Mouse (Mus musculus) intestine, postnatal 0 days (tissue): ENCODE data around the gene Cx3cr1. TPM values are rescaled to one million over a fixed set of nuclear protein-coding genes. Genes with fewer than 3 reads are reported as not detected.

ENCODE experiments used
- ATAC-seq: fragments of 200-750 bp; cut with Nextera tagmentation; 2 replicates; pipeline ENCODE4 v1.8.0; 2017; ENCODE audit warnings: mild to moderate bottlenecking, moderate TSS enrichment, moderate library complexity
- H3K27ac ChIP-seq: fragments of 300-500 bp; sonication (generic); 2 replicates; pipeline ENCODE4 v1.5.1; 2014; ENCODE audit warnings: mild to moderate bottlenecking, low read depth, low read length, moderate library complexity
- H3K27me3 ChIP-seq: fragments of 300-500 bp; sonication (generic); replicated peaks from 2 replicates; pipeline ENCODE4 v1.6.1; 2014; ENCODE audit warnings: low read length, mixed read lengths; ENCODE audit not compliant: control insufficient read depth, insufficient read depth
- H3K36me3 ChIP-seq: fragments of 300-500 bp; sonication (generic); 2 replicates; pipeline ENCODE4 v1.6.1; 2014; ENCODE audit warnings: mild to moderate bottlenecking, moderate library complexity; ENCODE audit not compliant: control insufficient read depth, insufficient read depth
- H3K4me1 ChIP-seq: fragments of 300-500 bp; sonication (generic); replicated peaks from 2 replicates; pipeline ENCODE4 v1.6.1; 2014; ENCODE audit warnings: antibody characterized with exemption, low read length, mixed read lengths; ENCODE audit not compliant: control insufficient read depth, insufficient read depth
- H3K4me2 ChIP-seq: fragments of 300-500 bp; sonication (generic); replicated peaks from 2 replicates; pipeline ENCODE4 v1.6.1; 2014; ENCODE audit warnings: low read depth, mild to moderate bottlenecking, moderate library complexity
- H3K4me3 ChIP-seq: fragments of 300-500 bp; sonication (generic); 2 replicates; pipeline ENCODE4 v1.5.1; 2014; ENCODE audit warnings: low read depth, low read length
- H3K9ac ChIP-seq: fragments of 300-500 bp; sonication (generic); 2 replicates; pipeline ENCODE4 v1.6.1; 2014; ENCODE audit warnings: mild to moderate bottlenecking, low read depth, low read length
- H3K9me3 ChIP-seq: fragments of 300-500 bp; sonication (generic); 2 replicates; pipeline ENCODE4 v1.6.1; 2016; ENCODE audit warnings: mixed run types; ENCODE audit not compliant: control insufficient read depth
- CTCF ChIP-seq: sonication (generic); IDR thresholded peaks from 2 replicates; pipeline ENCODE4 v1.5.1; 2016; ENCODE audit warnings: low read depth, mild to moderate bottlenecking, control low read depth, antibody characterized with exemption, moderate library complexity
- WGBS: fragments of 180-500 bp; shearing (Covaris S2); extraction: QIAGEN DNeasy Blood & Tissue Kit; methylation state at CpG from one replicate; pipeline ENCODE4 v1.1.7; 2014; 5-methylcytosine and 5-hydroxymethylcytosine counted together
- polyA plus RNA-seq: library from polyadenylated mRNA; unstranded; fragments of >200 nt; fragmentation: Nextera tagmentation; extraction: Ambion mirVana; gene quantifications from 2 replicates; pipeline ENCODE4 v1.2.1, GENCODE M21; 2015

The Cx3cr1 gene
- 5.4 and 6.5 TPM in 2 replicates for polyA plus RNA-seq

GRCm38 (mm10) chr9:120069779-120070178 lies at the start of gene Cx3cr1:
Cx3cr1 (minus strand) TSS chr9:120069879.
- Histone ChIP-seq H3K4me2 (no peak within 1 kb of the TSS), H3K9ac (no peak within 1 kb of the TSS), H3K4me1 (no peaks in the 10 kb centered on the region), H3K36me3 (no peaks in the 10 kb centered on the region), H3K27ac (no peak within 1 kb of the TSS), H3K9me3 (no peaks in the 10 kb centered on the region), H3K4me3 (no peak within 1 kb of the TSS), H3K27me3 (no peaks in the 10 kb centered on the region)
- WGBS: 85% methylated on average over 11 of the region's 11 CpGs
- no peak for ATAC-seq
- no peak for TF ChIP-seq CTCF

DNA sequence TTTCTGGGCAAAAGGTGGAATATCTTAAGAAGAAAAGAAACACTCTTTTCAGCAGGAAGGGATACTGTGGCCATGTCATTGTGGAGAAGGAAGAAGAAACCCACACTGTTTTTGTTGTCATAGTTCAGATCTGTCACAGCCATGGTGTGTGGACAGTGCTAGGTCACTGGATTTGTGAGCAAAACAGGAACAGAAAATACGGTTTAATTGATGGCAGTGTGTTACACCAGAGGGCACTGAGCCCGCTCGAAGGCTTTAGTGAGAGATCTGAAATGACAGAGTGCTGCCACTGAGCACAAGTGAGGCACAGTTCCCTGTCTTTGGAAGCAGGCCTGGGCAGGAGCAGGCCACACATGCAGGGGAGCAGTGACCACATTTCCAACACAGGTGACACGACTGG lies 48.5 kb upstream of the Cx3cr1 start:
- H3K4me3 ChIP-seq: no peak overlapping the region
- no peak overlapping the region for H3K27ac ChIP-seq
- TF ChIP-seq CTCF: no peak
- no peak for ATAC-seq
- H3K4me1 ChIP-seq: no peaks in the 10 kb centered on the region
- H3K27me3 ChIP-seq: no peaks in the 10 kb centered on the region
- no peak overlapping the region for H3K4me2 ChIP-seq
- no peaks in the 10 kb centered on the region for H3K9me3 ChIP-seq
- H3K36me3 ChIP-seq: peaks cover 54% of the 10 kb centered on the region
- no peak overlapping the region for H3K9ac ChIP-seq
- 90% methylated on average over 4 of the region's 4 CpGs for WGBS

DNA sequence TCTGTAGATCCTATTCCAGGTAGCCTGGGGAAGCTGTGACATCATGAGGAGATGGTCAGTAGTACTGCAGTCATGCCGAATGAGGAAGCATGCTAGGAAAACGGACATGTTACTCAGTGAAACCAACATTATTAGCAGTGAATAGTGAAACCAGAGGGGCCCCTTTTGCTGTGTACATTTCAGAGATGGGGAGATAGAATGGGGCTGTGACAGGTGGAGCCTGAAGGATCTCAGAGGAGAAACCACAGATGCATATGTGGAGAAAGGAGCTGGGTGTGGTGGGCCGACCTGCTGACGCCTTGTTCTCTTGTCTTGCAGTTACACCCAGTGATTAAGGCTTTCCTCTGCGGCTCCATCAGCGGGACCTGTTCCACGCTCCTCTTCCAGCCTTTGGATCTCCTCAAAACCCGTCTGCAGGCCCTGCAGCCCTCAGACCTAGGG lies 46.5 kb upstream of the Cx3cr1 start:
- TF ChIP-seq CTCF: no peak
- H3K9me3 ChIP-seq: no peaks in the 10 kb centered on the region
- no peak overlapping the region for H3K27ac ChIP-seq
- H3K9ac ChIP-seq: no peak overlapping the region
- no peaks in the 10 kb centered on the region for H3K27me3 ChIP-seq
- peak; percentile 32; the same call in 1 of the 2 replicates for ATAC-seq
- peaks cover 40% of the 10 kb centered on the region for H3K36me3 ChIP-seq
- H3K4me3 ChIP-seq: no peak overlapping the region
- 0 out of 2 replicates have a peak overlapping the region, but pooled peaks have one; percentile 13 for H3K4me2 ChIP-seq
- 0 out of 2 replicates have a peak, but pooled peaks cover 2% of the 10 kb centered on the region for H3K4me1 ChIP-seq
- WGBS: 50% methylated on average over 8 of the region's 8 CpGs

GRCm38 (mm10) chr9:120115580-120115979 lies 45.9 kb upstream of the Cx3cr1 start:
- Histone ChIP-seq H3K9ac (no peak overlapping the region), H3K4me2 (no peak overlapping the region), H3K27ac (no peak overlapping the region)

GRCm38 (mm10) chr9:120114789-120115151 lies 45.1 kb upstream of the Cx3cr1 start:
- WGBS: 87% methylated on average over 2 of the region's 2 CpGs

More at GRCm38 (mm10) chr9:120115580-120115979, 45.9 kb upstream of the Cx3cr1 start:
- Histone ChIP-seq H3K27me3 (no peaks in the 10 kb centered on the region), H3K36me3 (peaks cover 34% of the 10 kb centered on the region; the same call in 1 of the 2 replicates), H3K4me3 (no peak overlapping the region), H3K9me3 (no peaks in the 10 kb centered on the region), H3K4me1 (0 out of 2 replicates have a peak, but pooled peaks cover 6% of the 10 kb centered on the region)
- ATAC-seq: no peak
- 60% methylated on average over 5 of the region's 5 CpGs for WGBS
- TF ChIP-seq CTCF: no peak

DNA sequence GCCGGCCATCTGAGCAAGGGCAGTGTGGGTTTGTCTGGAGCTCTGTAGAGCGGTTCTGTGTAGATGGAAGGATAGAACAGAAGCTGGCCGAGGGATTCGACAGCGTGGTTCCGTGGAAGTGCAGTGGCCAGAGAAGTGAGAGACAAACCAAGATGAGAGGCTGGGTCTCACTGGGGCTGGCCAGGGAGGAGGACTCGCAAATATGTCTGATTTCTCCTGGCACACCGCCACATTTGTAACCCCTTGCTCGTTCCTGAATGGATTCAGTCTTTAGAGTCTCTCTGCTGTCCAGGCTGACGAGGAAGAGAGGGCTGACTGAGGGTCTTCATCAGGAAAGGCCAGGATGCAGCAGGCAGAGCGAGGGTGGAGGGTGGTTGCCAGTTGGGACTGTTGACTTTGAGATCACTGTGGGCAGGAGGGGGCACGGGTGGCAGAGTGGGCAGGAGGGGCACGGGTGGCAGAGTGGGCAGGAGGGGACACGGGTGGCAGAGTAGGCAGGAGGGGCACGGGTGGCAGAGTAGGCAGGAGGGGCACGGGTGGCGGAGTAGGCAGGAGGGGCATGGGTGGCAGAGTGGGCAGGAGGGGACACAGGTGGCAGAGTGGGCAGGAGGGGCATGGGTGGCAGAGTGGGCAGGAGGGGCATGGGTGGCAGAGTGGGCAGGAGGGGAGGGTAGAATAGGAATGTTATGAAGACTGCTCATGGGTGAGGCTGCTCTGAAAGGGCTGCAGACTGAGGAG lies 44.5 kb upstream of the Cx3cr1 start:
- no peak overlapping the region for H3K27ac ChIP-seq
- H3K36me3 ChIP-seq: peaks cover 23% of the 10 kb centered on the region; the same call in 1 of the 2 replicates
- no peak for TF ChIP-seq CTCF
- H3K27me3 ChIP-seq: no peaks in the 10 kb centered on the region
- H3K4me1 ChIP-seq: 0 out of 2 replicates have a peak, but pooled peaks cover 6% of the 10 kb centered on the region
- no peaks in the 10 kb centered on the region for H3K9me3 ChIP-seq
- H3K4me2 ChIP-seq: no peak overlapping the region
- H3K4me3 ChIP-seq: no peak overlapping the region
- ATAC-seq: no peak
- 86% methylated on average over 17 of the region's 17 CpGs for WGBS
- no peak overlapping the region for H3K9ac ChIP-seq

More at GRCm38 (mm10) chr9:120114789-120115151, 45.1 kb upstream of the Cx3cr1 start:
- no peak overlapping the region for H3K4me2 ChIP-seq
- H3K4me3 ChIP-seq: no peak overlapping the region
- H3K27me3 ChIP-seq: no peaks in the 10 kb centered on the region
- ATAC-seq: no peak
- no peaks in the 10 kb centered on the region for H3K9me3 ChIP-seq
- no peak overlapping the region for H3K9ac ChIP-seq
- peaks cover 26% of the 10 kb centered on the region; the same call in 1 of the 2 replicates for H3K36me3 ChIP-seq
- 0 out of 2 replicates have a peak, but pooled peaks cover 6% of the 10 kb centered on the region for H3K4me1 ChIP-seq
- H3K27ac ChIP-seq: no peak overlapping the region
- no peak for TF ChIP-seq CTCF
